In genomic region chr19:44741764-44742127, GRCm38 (mm10) we compare ENCODE assay signal across 8 mouse cellular contexts. TPM values are rescaled to one million over a fixed set of nuclear protein-coding genes. Genes with fewer than 3 reads are reported as not detected.
A peak's percentile ranks its signal among the peaks of the same experiment; 100 is the strongest.
DNase-seq lines count a peak whose midpoint lies in the region; ATAC-seq lines count a peak whose summit lies in the region.

No protein-coding gene starts in this region.

- no peaks in the 10 kb centered on the region; the same call in 1 of the 2 replicates for H3K9me3 ChIP-seq in heart, embryonic 12.5 days (replicated peaks)
- H3K9me3 ChIP-seq in hindbrain, embryonic 15.5 days, result no peaks in the 10 kb centered on the region
- H3K9me3 ChIP-seq in midbrain, embryonic 13.5 days, result no peaks in the 10 kb centered on the region

- H3K27me3 ChIP-seq in heart, embryonic 12.5 days (replicated peaks), result peaks cover 97% of the 10 kb centered on the region
- peaks cover 82% of the 10 kb centered on the region for H3K27me3 ChIP-seq in hindbrain, embryonic 15.5 days
- H3K27me3 ChIP-seq in midbrain, embryonic 13.5 days, result peaks cover 100% of the 10 kb centered on the region

- H3K9ac ChIP-seq in heart, embryonic 12.5 days, result peak overlapping the region; percentile 26; the same call in 1 of the 2 replicates
- H3K9ac ChIP-seq in hindbrain, embryonic 15.5 days, result no peak overlapping the region
- H3K9ac ChIP-seq in midbrain, embryonic 13.5 days (replicated peaks), result no peak overlapping the region

- WGBS in heart, embryonic 12.5 days, result 2% methylated on average over 13 of the region's 13 CpGs
- WGBS in hindbrain, embryonic 15.5 days, result 0% methylated on average over 12 of the region's 13 CpGs
- 0% methylated on average over 13 of the region's 13 CpGs for WGBS in midbrain, embryonic 13.5 days

- no peaks in the 10 kb centered on the region for H3K36me3 ChIP-seq in heart, embryonic 12.5 days
- H3K36me3 ChIP-seq in hindbrain, embryonic 15.5 days, result no peaks in the 10 kb centered on the region
- no peaks in the 10 kb centered on the region for H3K36me3 ChIP-seq in midbrain, embryonic 13.5 days

- peak overlapping the region; percentile 37 for H3K4me3 ChIP-seq in heart, embryonic 12.5 days
- peak overlapping the region; percentile 8; the same call in 1 of the 2 replicates for H3K4me3 ChIP-seq in hindbrain, embryonic 15.5 days
- peak overlapping the region; percentile 16; the same call in 1 of the 2 replicates for H3K4me3 ChIP-seq in midbrain, embryonic 13.5 days (replicated peaks)

- H3K27ac ChIP-seq in heart, embryonic 12.5 days (ENCODE audit: poor library complexity, severe bottlenecking), result no peak overlapping the region
- 0 out of 2 replicates have a peak overlapping the region, but pooled peaks have one; percentile 20 for H3K27ac ChIP-seq in hindbrain, embryonic 15.5 days (replicated peaks)
- H3K27ac ChIP-seq in midbrain, embryonic 13.5 days, result no peak overlapping the region

- H3K4me1 ChIP-seq in heart, embryonic 12.5 days (replicated peaks), result peaks cover 32% of the 10 kb centered on the region
- H3K4me1 ChIP-seq in hindbrain, embryonic 15.5 days (replicated peaks), result peaks cover 14% of the 10 kb centered on the region
- H3K4me1 ChIP-seq in midbrain, embryonic 13.5 days (replicated peaks), result peaks cover 18% of the 10 kb centered on the region

- H3K4me2 ChIP-seq in heart, embryonic 12.5 days, result peak overlapping the region; percentile 69
- H3K4me2 ChIP-seq in hindbrain, embryonic 15.5 days, result peak overlapping the region; percentile 42
- H3K4me2 ChIP-seq in midbrain, embryonic 13.5 days (replicated peaks), result peak overlapping the region; percentile 27

- DNase-seq in heart, postnatal 4 days, result no peak
- DNase-seq in ZHBTc4 (ENCODE audit: low read depth, low spot score), result peak; percentile 59
- DNase-seq in urinary bladder, adult 2 months (ENCODE audit: low spot score), result no peak
- DNase-seq in spleen, adult 18-20 months, result no peak
- DNase-seq in right cerebral cortex, adult 18-20 months, result no peak

- ATAC-seq in heart, embryonic 12.5 days (ENCODE audit: insufficient number of reproducible peaks, low FRiP score), result no peak; the same call in 1 of the 2 replicates
- ATAC-seq in hindbrain, embryonic 15.5 days (ENCODE audit: low FRiP score, low read depth), result no peak
- no peak for ATAC-seq in midbrain, embryonic 13.5 days

RNA-seq across cellular contexts. Expression of gene Pax2, which starts 14.1 kb away (rescaled TPM):
- polyA plus RNA-seq in heart, embryonic 12.5 days (2016; fragmentation: Nextera tagmentation; extraction: Ambion mirVana), result not detected in 2 replicates
- total RNA-seq in heart, postnatal 4 days (2021), result not detected
- polyA plus RNA-seq in hindbrain, embryonic 15.5 days (2015; fragmentation: Nextera tagmentation; extraction: Ambion mirVana), result 12.3 and 15.5 TPM in 2 replicates
- 0.63 and 1.0 TPM in 2 replicates for polyA plus RNA-seq in midbrain, embryonic 13.5 days (2015; fragmentation: Nextera tagmentation; extraction: Ambion mirVana)
- polyA plus RNA-seq in urinary bladder, adult 2 months (2012; rRNA removed), result 0.03 TPM in 1 of 2 replicates, not detected in the other
